Mouse (Mus musculus) forebrain, postnatal 0 days (tissue): ENCODE measurements at regions not wholly inside any gene's neighbourhood (a gene's known extent, or its start where the extent isn't known, plus 50 kb on each side); places are given as distances from the start of the nearest gene placed in this dataset.

Source experiments
- ATAC-seq: fragments of 200-750 bp; cut with Nextera tagmentation; 2 replicates; pipeline ENCODE4 v1.8.0; 2017; ENCODE audit warnings: mild to moderate bottlenecking, moderate library complexity
- DNase-seq: peaks from one replicate; pipeline ENCODE4 v3.0.0-alpha.2; 2015
- H3K27ac ChIP-seq: fragments of 300-500 bp; sonication (generic); 2 replicates; pipeline ENCODE4 v1.5.1; 2014; ENCODE audit warnings: low read depth, mild to moderate bottlenecking, antibody characterized with exemption, low read length, moderate library complexity, mixed read lengths
- H3K27me3 ChIP-seq: fragments of 300-500 bp; sonication (generic); 2 replicates; pipeline ENCODE4 v1.6.1; 2014; ENCODE audit warnings: mild to moderate bottlenecking, low read length, mixed read lengths; ENCODE audit not compliant: insufficient read depth
- H3K36me3 ChIP-seq: fragments of 300-500 bp; sonication (generic); 2 replicates; pipeline ENCODE4 v1.6.1; 2014; ENCODE audit warnings: mild to moderate bottlenecking, moderate library complexity; ENCODE audit not compliant: insufficient read depth
- H3K4me1 ChIP-seq: fragments of 300-500 bp; sonication (generic); 2 replicates; pipeline ENCODE4 v1.6.1; 2014; ENCODE audit warnings: antibody characterized with exemption; ENCODE audit not compliant: insufficient read depth
- H3K4me2 ChIP-seq: fragments of 300-500 bp; sonication (generic); 2 replicates; pipeline ENCODE4 v1.6.1; 2014; ENCODE audit warnings: low read depth, mild to moderate bottlenecking, moderate library complexity
- H3K4me3 ChIP-seq: fragments of 300-500 bp; sonication (generic); 2 replicates; pipeline ENCODE4 v1.5.1; 2014; ENCODE audit warnings: low read depth, low read length, mixed read lengths
- H3K9ac ChIP-seq: fragments of 300-500 bp; sonication (generic); 2 replicates; pipeline ENCODE4 v1.6.1; 2014; ENCODE audit warnings: mild to moderate bottlenecking
- H3K9me3 ChIP-seq: fragments of 300-500 bp; sonication (generic); 2 replicates; pipeline ENCODE4 v1.6.1; 2016; ENCODE audit warnings: low read length
- CTCF ChIP-seq: sonication (generic); IDR thresholded peaks from 2 replicates; pipeline ENCODE4 v1.5.1; 2016; ENCODE audit warnings: antibody characterized with exemption, control low read depth, low read depth
- WGBS: fragments of 180-500 bp; shearing (Covaris S2); extraction: QIAGEN DNeasy Blood & Tissue Kit; methylation state at CpG from one replicate; pipeline ENCODE4 v1.1.7; 2014; 5-methylcytosine and 5-hydroxymethylcytosine counted together

GRCm38 (mm10) chr16:90580411-90580810, 146.8 kb downstream of the Mis18a start:
- no peak overlapping the region for H3K4me2 ChIP-seq
- H3K4me3 ChIP-seq, result no peak overlapping the region
- no peaks in the 10 kb centered on the region for H3K27me3 ChIP-seq
- H3K27ac ChIP-seq, result no peak overlapping the region
- H3K9ac ChIP-seq, result no peak overlapping the region
- 63% methylated on average over 8 of the region's 8 CpGs for WGBS
- no peak for ATAC-seq
- no peaks in the 10 kb centered on the region for H3K36me3 ChIP-seq
- H3K9me3 ChIP-seq, result 0 out of 2 replicates have a peak, but pooled peaks cover 14% of the 10 kb centered on the region
- no peaks in the 10 kb centered on the region for H3K4me1 ChIP-seq
- no peak for TF ChIP-seq CTCF
- DNase-seq, result no peak

DNA sequence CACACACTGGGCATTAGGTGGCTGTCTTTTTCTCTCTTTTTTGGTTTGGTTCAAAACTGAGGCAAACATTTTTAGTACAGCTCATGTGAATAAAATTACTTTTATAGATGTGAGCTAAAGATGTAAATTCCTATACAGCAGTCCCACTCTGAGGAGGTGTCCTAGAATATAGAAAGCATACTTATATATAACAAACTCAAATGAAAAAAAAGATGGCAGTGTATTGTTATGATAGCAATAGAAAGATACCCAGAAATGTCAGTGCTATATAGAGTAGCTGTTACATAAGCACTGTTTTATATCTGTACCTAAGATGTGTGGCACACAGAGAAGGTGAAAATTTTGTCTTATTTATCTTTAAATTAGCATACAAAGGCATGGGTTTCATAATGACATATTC, 156.1 kb downstream of the Mis18a start:
- Histone ChIP-seq H3K4me1 (no peaks in the 10 kb centered on the region), H3K27ac (no peak overlapping the region), H3K9ac (no peak overlapping the region), H3K9me3 (no peaks in the 10 kb centered on the region), H3K4me2 (no peak overlapping the region), H3K27me3 (no peaks in the 10 kb centered on the region), H3K4me3 (no peak overlapping the region), H3K36me3 (no peaks in the 10 kb centered on the region)
- TF ChIP-seq CTCF, result no peak
- DNase-seq, result no peak
- no peak for ATAC-seq

- WGBS, result 72% methylated on average over 1 of the region's 1 CpGs
- no peaks in the 10 kb centered on the region for H3K36me3 ChIP-seq
- no peak overlapping the region for H3K27ac ChIP-seq
- H3K4me1 ChIP-seq, result no peaks in the 10 kb centered on the region
- no peak overlapping the region for H3K4me2 ChIP-seq
- no peak for ATAC-seq
- no peak overlapping the region for H3K9ac ChIP-seq
- no peak for DNase-seq
- no peak for TF ChIP-seq CTCF
- no peaks in the 10 kb centered on the region for H3K9me3 ChIP-seq
- no peak overlapping the region for H3K4me3 ChIP-seq
- no peaks in the 10 kb centered on the region for H3K27me3 ChIP-seq
These were observed 157.4 kb downstream of the Mis18a start for GRCm38 (mm10) chr16:90569826-90570225.

DNA sequence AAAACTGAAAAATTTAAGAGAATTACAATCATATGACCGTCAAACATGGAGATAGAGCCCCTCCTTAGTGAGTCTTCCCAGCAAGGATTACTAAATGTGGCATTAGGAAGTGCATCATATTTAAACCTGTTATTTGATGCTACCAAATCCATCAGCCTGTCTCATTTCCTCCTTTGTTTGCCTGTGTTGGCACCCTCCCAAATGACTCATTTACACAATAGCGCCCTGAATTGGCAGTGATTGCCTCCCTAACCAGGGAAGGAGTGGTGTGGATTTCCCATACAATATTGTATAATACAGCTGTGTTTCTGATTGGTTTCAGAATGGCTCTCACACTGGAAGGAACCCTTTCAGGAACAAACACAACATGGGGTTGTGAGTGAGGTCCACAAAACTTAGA, 162.0 kb downstream of the Mis18a start:
- Histone ChIP-seq H3K9me3 (no peaks in the 10 kb centered on the region), H3K36me3 (no peaks in the 10 kb centered on the region), H3K27ac (no peak overlapping the region), H3K4me2 (no peak overlapping the region), H3K9ac (no peak overlapping the region), H3K4me3 (no peak overlapping the region), H3K4me1 (no peaks in the 10 kb centered on the region), H3K27me3 (no peaks in the 10 kb centered on the region)
- WGBS, result 35% methylated on average over 2 of the region's 2 CpGs
- no peak for TF ChIP-seq CTCF
- DNase-seq (peak; percentile 51), ATAC-seq (peak; percentile 72; the same call in 1 of the 2 replicates)

- WGBS, result 95% methylated on average over 7 of the region's 7 CpGs
- ATAC-seq, result no peak
- H3K4me1 ChIP-seq, result no peaks in the 10 kb centered on the region
- no peak overlapping the region for H3K4me2 ChIP-seq
- H3K4me3 ChIP-seq, result no peak overlapping the region
- DNase-seq, result no peak
- no peak overlapping the region for H3K9ac ChIP-seq
- H3K27me3 ChIP-seq, result no peaks in the 10 kb centered on the region
- no peak for TF ChIP-seq CTCF
- no peaks in the 10 kb centered on the region for H3K9me3 ChIP-seq
- no peaks in the 10 kb centered on the region for H3K36me3 ChIP-seq
- no peak overlapping the region for H3K27ac ChIP-seq
These were observed 167.3 kb downstream of the Hunk start for GRCm38 (mm10) chr16:90553120-90553519.

GRCm38 (mm10) chr16:90551041-90551440, 165.2 kb downstream of the Hunk start:
- Histone ChIP-seq H3K9me3 (no peaks in the 10 kb centered on the region), H3K27ac (no peak overlapping the region), H3K27me3 (no peaks in the 10 kb centered on the region), H3K36me3 (no peaks in the 10 kb centered on the region), H3K4me1 (no peaks in the 10 kb centered on the region), H3K4me3 (no peak overlapping the region), H3K4me2 (no peak overlapping the region), H3K9ac (no peak overlapping the region)
- no peak for TF ChIP-seq CTCF
- no peak for ATAC-seq
- DNase-seq, result no peak
- 86% methylated on average over 3 of the region's 3 CpGs for WGBS

DNA sequence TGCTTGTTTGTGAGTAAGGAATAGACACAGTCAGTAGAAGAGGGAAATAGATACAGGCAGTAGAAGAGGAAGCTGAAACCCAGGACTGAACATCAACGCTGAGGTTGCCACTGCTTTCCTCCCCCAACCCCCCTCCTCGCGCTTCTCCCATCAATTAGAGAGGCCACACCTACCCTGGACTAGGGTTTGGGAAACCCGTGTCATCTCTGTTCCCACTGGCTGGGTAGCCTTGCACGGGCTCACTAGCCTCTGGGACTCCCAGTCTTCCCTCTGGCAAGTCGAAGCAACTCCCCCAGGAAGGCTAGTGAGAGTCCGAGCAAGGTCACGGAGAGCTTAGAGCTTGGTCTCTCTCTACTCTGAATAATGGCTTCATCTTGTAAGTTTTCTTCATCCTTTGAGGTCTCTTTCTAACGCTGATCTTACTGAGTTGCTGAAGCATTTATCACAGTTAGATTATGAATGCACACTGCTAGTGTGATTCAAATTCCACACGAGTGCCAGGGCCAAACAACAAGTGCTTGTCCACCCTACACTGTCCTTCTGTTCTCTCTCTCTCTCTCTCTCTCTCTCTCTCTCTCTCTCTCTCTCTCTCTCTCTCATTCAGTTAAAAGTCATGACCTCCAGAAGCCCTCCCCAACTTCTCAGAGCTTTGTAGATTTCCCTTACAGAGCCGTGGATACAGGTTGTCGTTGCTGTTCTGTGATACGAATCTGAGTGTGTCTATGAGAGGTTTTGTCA, 164.4 kb downstream of the Hunk start:
- H3K9me3 ChIP-seq, result no peaks in the 10 kb centered on the region
- DNase-seq (peak; percentile 3), ATAC-seq (peak; percentile 68)
- no peak for TF ChIP-seq CTCF
- H3K9ac ChIP-seq, result no peak overlapping the region
- H3K27ac ChIP-seq, result peak overlapping the region; percentile 21; the same call in 1 of the 2 replicates
- H3K4me3 ChIP-seq, result no peak overlapping the region
- no peak overlapping the region for H3K4me2 ChIP-seq
- no peaks in the 10 kb centered on the region for H3K27me3 ChIP-seq
- 65% methylated on average over 13 of the region's 13 CpGs for WGBS
- H3K36me3 ChIP-seq, result no peaks in the 10 kb centered on the region
- H3K4me1 ChIP-seq, result no peaks in the 10 kb centered on the region
